Mouse (Mus musculus) liver, embryonic 15.5 days (tissue): ENCODE measurements around the gene Rflna. TPM values are rescaled to one million over a fixed set of nuclear protein-coding genes. Genes with fewer than 3 reads are reported as not detected.

Source experiments
- ATAC-seq: fragments of 200-750 bp; cut with Nextera tagmentation; 2 replicates; pipeline ENCODE4 v1.8.0; 2017; ENCODE audit warnings: moderate number of reproducible peaks, mild to moderate bottlenecking, moderate library complexity; ENCODE audit not compliant: insufficient read depth
- H3K27ac ChIP-seq: fragments of 300-500 bp; sonication (generic); replicated peaks from 2 replicates; pipeline ENCODE4 v1.5.1; 2015; ENCODE audit warnings: mild to moderate bottlenecking, inconsistent platforms
- H3K27me3 ChIP-seq: fragments of 300-500 bp; sonication (generic); 2 replicates; pipeline ENCODE4 v1.6.1; 2015; ENCODE audit warnings: mild to moderate bottlenecking, inconsistent platforms
- H3K36me3 ChIP-seq: fragments of 300-500 bp; sonication (generic); replicated peaks from 2 replicates; pipeline ENCODE4 v1.6.1; 2015; ENCODE audit warnings: moderate library complexity, mild to moderate bottlenecking, inconsistent platforms
- H3K4me1 ChIP-seq: fragments of 300-500 bp; sonication (generic); replicated peaks from 2 replicates; pipeline ENCODE4 v1.6.1; 2015; ENCODE audit warnings: inconsistent platforms
- H3K4me2 ChIP-seq: fragments of 300-500 bp; sonication (generic); 2 replicates; pipeline ENCODE4 v1.6.1; 2015; ENCODE audit warnings: moderate library complexity, mild to moderate bottlenecking, inconsistent platforms
- H3K4me3 ChIP-seq: fragments of 300-500 bp; sonication (generic); replicated peaks from 2 replicates; pipeline ENCODE4 v1.5.1; 2015; ENCODE audit warnings: mild to moderate bottlenecking, inconsistent platforms
- H3K9ac ChIP-seq: fragments of 300-500 bp; sonication (generic); 2 replicates; pipeline ENCODE4 v1.6.1; 2015; ENCODE audit warnings: moderate library complexity, mild to moderate bottlenecking, inconsistent platforms
- H3K9me3 ChIP-seq: fragments of 300-500 bp; sonication (generic); replicated peaks from 2 replicates; pipeline ENCODE4 v1.6.1; 2016; ENCODE audit warnings: inconsistent platforms
- WGBS: fragments of 180-500 bp; shearing (Covaris S2); methylation state at CpG from one replicate; pipeline ENCODE4 v1.1.7; 2015; ENCODE audit warnings: mixed read lengths; ENCODE audit not compliant: insufficient replicate concordance; 5-methylcytosine and 5-hydroxymethylcytosine counted together
- polyA plus RNA-seq: library from polyadenylated mRNA; unstranded; fragments of >200 nt; fragmentation: Nextera tagmentation; extraction: Ambion mirVana; gene quantifications from 2 replicates; pipeline ENCODE4 v1.2.1, GENCODE M21; 2015

Rflna gene
- polyA plus RNA-seq, 1 experiment from 2014 or later, result 0.22 TPM

GRCm38 (mm10) chr5:125036483-125036882 lies 33.5 kb downstream of the Rflna start:
- Histone ChIP-seq H3K27me3 (no peaks in the 10 kb centered on the region), H3K4me2 (no peak overlapping the region), H3K9ac (no peak overlapping the region), H3K9me3 (no peaks in the 10 kb centered on the region), H3K36me3 (peaks cover 53% of the 10 kb centered on the region), H3K4me3 (no peak overlapping the region), H3K4me1 (peaks cover 22% of the 10 kb centered on the region), H3K27ac (0 out of 2 replicates have a peak overlapping the region, but pooled peaks have one; percentile 1)
- peak; percentile 59 for ATAC-seq
- WGBS, result 49% methylated on average over 8 of the region's 8 CpGs

GRCm38 (mm10) chr5:125039377-125040027 lies 36.5 kb downstream of the Rflna start:
- ATAC-seq, result no peak
- WGBS, result 83% methylated on average over 8 of the region's 8 CpGs
- no peak overlapping the region for H3K27ac ChIP-seq
- peaks cover 22% of the 10 kb centered on the region for H3K4me1 ChIP-seq
- peaks cover 43% of the 10 kb centered on the region for H3K36me3 ChIP-seq
- H3K4me2 ChIP-seq, result no peak overlapping the region
- H3K4me3 ChIP-seq, result no peak overlapping the region
- H3K9ac ChIP-seq, result no peak overlapping the region
- no peaks in the 10 kb centered on the region for H3K9me3 ChIP-seq
- no peaks in the 10 kb centered on the region for H3K27me3 ChIP-seq

- Histone ChIP-seq H3K4me3 (no peak overlapping the region), H3K36me3 (peaks cover 41% of the 10 kb centered on the region), H3K27me3 (no peaks in the 10 kb centered on the region), H3K4me1 (peaks cover 24% of the 10 kb centered on the region), H3K9me3 (no peaks in the 10 kb centered on the region), H3K4me2 (no peak overlapping the region), H3K27ac (no peak overlapping the region), H3K9ac (no peak overlapping the region)
- WGBS, result 71% methylated on average over 5 of the region's 5 CpGs
- no peak for ATAC-seq
These were observed 37.1 kb downstream of the Rflna start for GRCm38 (mm10) chr5:125040128-125040584.

GRCm38 (mm10) chr5:125041578-125041977 lies 38.6 kb downstream of the Rflna start:
- WGBS, result 79% methylated on average over 9 of the region's 9 CpGs
- Histone ChIP-seq H3K9ac (no peak overlapping the region), H3K4me1 (peaks cover 18% of the 10 kb centered on the region), H3K4me2 (no peak overlapping the region), H3K27ac (no peak overlapping the region), H3K9me3 (no peaks in the 10 kb centered on the region), H3K27me3 (no peaks in the 10 kb centered on the region), H3K36me3 (peaks cover 37% of the 10 kb centered on the region), H3K4me3 (no peak overlapping the region)
- no peak for ATAC-seq

- H3K27me3 ChIP-seq, result no peaks in the 10 kb centered on the region
- 75% methylated on average over 6 of the region's 6 CpGs for WGBS
- no peak overlapping the region for H3K4me3 ChIP-seq
- H3K4me1 ChIP-seq, result peaks cover 21% of the 10 kb centered on the region
- no peak overlapping the region for H3K4me2 ChIP-seq
- no peak overlapping the region for H3K27ac ChIP-seq
- ATAC-seq, result no peak
- H3K36me3 ChIP-seq, result peaks cover 39% of the 10 kb centered on the region
- H3K9me3 ChIP-seq, result no peaks in the 10 kb centered on the region
- H3K9ac ChIP-seq, result no peak overlapping the region
These were observed 40.4 kb downstream of the Rflna start for GRCm38 (mm10) chr5:125043448-125043847.

- Histone ChIP-seq H3K9ac (no peak overlapping the region), H3K27ac (no peak overlapping the region), H3K9me3 (no peaks in the 10 kb centered on the region), H3K4me2 (no peak overlapping the region), H3K27me3 (no peaks in the 10 kb centered on the region), H3K4me3 (no peak overlapping the region), H3K4me1 (peaks cover 39% of the 10 kb centered on the region), H3K36me3 (peaks cover 52% of the 10 kb centered on the region)
- 82% methylated on average over 5 of the region's 5 CpGs for WGBS
- no peak for ATAC-seq
These were observed 42.2 kb downstream of the Rflna start for GRCm38 (mm10) chr5:125045202-125045601.

- no peak overlapping the region for H3K4me2 ChIP-seq
- H3K27ac ChIP-seq, result 0 out of 2 replicates have a peak overlapping the region, but pooled peaks have one; percentile 42
- 63% methylated on average over 5 of the region's 5 CpGs for WGBS
- peaks cover 54% of the 10 kb centered on the region for H3K36me3 ChIP-seq
- H3K4me3 ChIP-seq, result no peak overlapping the region
- H3K4me1 ChIP-seq, result peaks cover 49% of the 10 kb centered on the region
- no peaks in the 10 kb centered on the region for H3K27me3 ChIP-seq
- no peak for ATAC-seq
- H3K9ac ChIP-seq, result no peak overlapping the region
- no peaks in the 10 kb centered on the region for H3K9me3 ChIP-seq
These were observed 43.4 kb downstream of the Rflna start for GRCm38 (mm10) chr5:125046436-125046835.

- Histone ChIP-seq H3K4me1 (peaks cover 79% of the 10 kb centered on the region), H3K9ac (peak overlapping the region; percentile 43; the same call in 1 of the 2 replicates), H3K27me3 (no peaks in the 10 kb centered on the region), H3K27ac (peak overlapping the region; percentile 88), H3K4me2 (peak overlapping the region; percentile 62), H3K4me3 (peak overlapping the region; percentile 14; the same call in 1 of the 2 replicates), H3K36me3 (peaks cover 49% of the 10 kb centered on the region), H3K9me3 (no peaks in the 10 kb centered on the region)
- ATAC-seq, result peak; percentile 90
- WGBS, result 52% methylated on average over 4 of the region's 4 CpGs
These were observed 46.5 kb downstream of the Rflna start for GRCm38 (mm10) chr5:125049481-125049880.

- Histone ChIP-seq H3K27me3 (peaks cover 8% of the 10 kb centered on the region), H3K4me2 (peak overlapping the region; percentile 20; the same call in 1 of the 2 replicates), H3K9ac (no peak overlapping the region), H3K4me3 (no peak overlapping the region), H3K36me3 (peaks cover 33% of the 10 kb centered on the region), H3K4me1 (peaks cover 93% of the 10 kb centered on the region), H3K9me3 (no peaks in the 10 kb centered on the region), H3K27ac (peak overlapping the region; percentile 73)
- no peak for ATAC-seq
- 49% methylated on average over 10 of the region's 10 CpGs for WGBS
These were observed 49.2 kb downstream of the Rflna start for GRCm38 (mm10) chr5:125052237-125052602.

- H3K27me3 ChIP-seq, result peaks cover 14% of the 10 kb centered on the region
- H3K4me1 ChIP-seq, result peaks cover 99% of the 10 kb centered on the region
- H3K4me3 ChIP-seq, result no peak overlapping the region
- no peaks in the 10 kb centered on the region for H3K9me3 ChIP-seq
- peak overlapping the region; percentile 5; the same call in 1 of the 2 replicates for H3K9ac ChIP-seq
- ATAC-seq, result peak; percentile 41
- H3K4me2 ChIP-seq, result peak overlapping the region; percentile 56
- H3K36me3 ChIP-seq, result peaks cover 26% of the 10 kb centered on the region
- WGBS, result 60% methylated on average over 23 of the region's 23 CpGs
- H3K27ac ChIP-seq, result peak overlapping the region; percentile 73
These were observed 49.8 kb downstream of the Rflna start for GRCm38 (mm10) chr5:125052603-125053488.

- Histone ChIP-seq H3K36me3 (peaks cover 21% of the 10 kb centered on the region), H3K27me3 (peaks cover 23% of the 10 kb centered on the region), H3K4me3 (no peak overlapping the region; the same call in 1 of the 2 replicates), H3K4me1 (peaks cover 100% of the 10 kb centered on the region), H3K4me2 (peak overlapping the region; percentile 56), H3K9me3 (no peaks in the 10 kb centered on the region), H3K27ac (peak overlapping the region; percentile 73), H3K9ac (peak overlapping the region; percentile 5; the same call in 1 of the 2 replicates)
- peak; percentile 68 for ATAC-seq
- 30% methylated on average over 7 of the region's 7 CpGs for WGBS
These were observed 50.6 kb downstream of the Rflna start for GRCm38 (mm10) chr5:125053661-125054060.
